Mouse (Mus musculus) spleen, adult 2 months (tissue): ENCODE data around the gene Itsn2. TPM values are rescaled to one million over a fixed set of nuclear protein-coding genes. Genes with fewer than 3 reads are reported as not detected.

Experiments used
- DNase-seq, 2 experiments: peaks; one replicate each; pipeline versions ENCODE4 v3.0.0 to v3.0.0-alpha.2; 2012 to 2021; ENCODE audit warnings: low spot score in 2 of 2, low read depth in 1 of 2
- H3K27ac ChIP-seq: fragments of 200-500 bp; 2 replicates; pipeline ENCODE4 v1.5.1; 2012; ENCODE audit warnings: low read length, inconsistent platforms; ENCODE audit not compliant: insufficient read depth
- H3K27me3 ChIP-seq: fragments of 200-500 bp; 2 replicates; pipeline ENCODE4 v1.6.1; 2012; ENCODE audit warnings: mild to moderate bottlenecking, moderate library complexity, low read length, inconsistent platforms; ENCODE audit not compliant: control insufficient read depth, insufficient read depth
- H3K36me3 ChIP-seq: fragments of 200-500 bp; 2 replicates; pipeline ENCODE4 v1.6.1; 2012; ENCODE audit warnings: mild to moderate bottlenecking, low read length, inconsistent platforms; ENCODE audit not compliant: control insufficient read depth, insufficient read depth
- H3K4me1 ChIP-seq: fragments of 200-500 bp; 2 replicates; pipeline ENCODE4 v1.6.1; 2011; ENCODE audit warnings: inconsistent platforms; ENCODE audit not compliant: control insufficient read depth, insufficient read depth, insufficient read length
- H3K4me3 ChIP-seq: fragments of 200-500 bp; 2 replicates; pipeline ENCODE4 v1.5.1; 2011; ENCODE audit warnings: mild to moderate bottlenecking, inconsistent platforms; ENCODE audit not compliant: insufficient read depth, insufficient read length; ENCODE audit errors: extremely low read depth
- CTCF ChIP-seq: fragments of 200-500 bp; IDR thresholded peaks from 2 replicates; pipeline ENCODE4 v1.5.1; 2011; ENCODE audit warnings: mild to moderate bottlenecking, inconsistent platforms; ENCODE audit not compliant: insufficient read depth, insufficient read length, insufficient replicate concordance; ENCODE audit errors: extremely low read depth
- POLR2A ChIP-seq: fragments of 200-500 bp; IDR thresholded peaks from 2 replicates; pipeline ENCODE4 v1.6.1; 2011; ENCODE audit warnings: low read depth, low read length, inconsistent platforms
- WGBS: fragments of 180-500 bp; shearing (Covaris S2); methylation state at CpG from one replicate; pipeline ENCODE4 v1.1.7; 2018; 5-methylcytosine and 5-hydroxymethylcytosine counted together
- polyA plus RNA-seq: library from polyadenylated mRNA; depleted of rRNA; stranded (reverse); fragments of >200 nt; gene quantifications from 2 replicates; pipeline ENCODE4 v1.2.3, GENCODE M21; 2012

Gene Itsn2
- polyA plus RNA-seq, 1 experiment: 38.9 TPM

GRCm38 (mm10) chr12:4719066-4719761 is 126.8 kb downstream of the Itsn2 start:
- Histone ChIP-seq H3K27ac (no peak overlapping the region), H3K4me1 (no peaks in the 10 kb centered on the region; the same call in 1 of the 2 replicates), H3K4me3 (no peak overlapping the region), H3K27me3 (no peaks in the 10 kb centered on the region), H3K36me3 (0 out of 2 replicates have a peak, but pooled peaks cover 7% of the 10 kb centered on the region)
- DNase-seq: no peak
- no peak for TF ChIP-seq POLR2A
- no peak for TF ChIP-seq CTCF
- WGBS: 63% methylated on average over 13 of the region's 13 CpGs

- H3K27ac ChIP-seq: no peak overlapping the region
- DNase-seq: no peak
These were observed 127.6 kb downstream of the Itsn2 start for GRCm38 (mm10) chr12:4719762-4720754.

GRCm38 (mm10) chr12:4729165-4729564 is 136.7 kb downstream of the Itsn2 start:
- Histone ChIP-seq H3K27ac (no peak overlapping the region), H3K27me3 (no peaks in the 10 kb centered on the region), H3K4me3 (no peak overlapping the region), H3K36me3 (no peaks in the 10 kb centered on the region), H3K4me1 (no peaks in the 10 kb centered on the region)
- WGBS: 92% methylated on average over 3 of the region's 3 CpGs
- no peak for DNase-seq
- no peak for TF ChIP-seq CTCF

More at GRCm38 (mm10) chr12:4719762-4720754, 127.6 kb downstream of the Itsn2 start:
- WGBS: 84% methylated on average over 17 of the region's 17 CpGs
- no peaks in the 10 kb centered on the region; the same call in 1 of the 2 replicates for H3K4me1 ChIP-seq
- TF ChIP-seq CTCF (no peak), POLR2A (no peak)
- no peaks in the 10 kb centered on the region for H3K27me3 ChIP-seq
- H3K36me3 ChIP-seq: 0 out of 2 replicates have a peak, but pooled peaks cover 1% of the 10 kb centered on the region
- no peak overlapping the region for H3K4me3 ChIP-seq

GRCm38 (mm10) chr12:4731629-4732028 is 139.2 kb downstream of the Itsn2 start:
- no peak overlapping the region for H3K4me3 ChIP-seq
- H3K27me3 ChIP-seq: no peaks in the 10 kb centered on the region
- no peak for DNase-seq
- TF ChIP-seq POLR2A (no peak), CTCF (no peak)
- H3K27ac ChIP-seq: no peak overlapping the region
- 82% methylated on average over 4 of the region's 4 CpGs for WGBS
- no peaks in the 10 kb centered on the region for H3K36me3 ChIP-seq
- no peaks in the 10 kb centered on the region for H3K4me1 ChIP-seq

GRCm38 (mm10) chr12:4732332-4732731 is 139.9 kb downstream of the Itsn2 start:
- 62% methylated on average over 4 of the region's 4 CpGs for WGBS
- no peak for TF ChIP-seq POLR2A
- TF ChIP-seq CTCF: no peak
- Histone ChIP-seq H3K4me3 (no peak overlapping the region), H3K36me3 (no peaks in the 10 kb centered on the region), H3K27ac (no peak overlapping the region), H3K27me3 (no peaks in the 10 kb centered on the region), H3K4me1 (no peaks in the 10 kb centered on the region)
- DNase-seq: no peak

- H3K27ac ChIP-seq: no peak within 1 kb of the TSS
- H3K4me3 ChIP-seq: no peak within 1 kb of the TSS
- DNase-seq: no peak
- TF ChIP-seq POLR2A (no peak), CTCF (no peak)
- WGBS: 92% methylated on average over 18 of the region's 18 CpGs
- H3K36me3 ChIP-seq: no peaks in the 10 kb centered on the region
- H3K27me3 ChIP-seq: no peaks in the 10 kb centered on the region
- no peaks in the 10 kb centered on the region for H3K4me1 ChIP-seq
These were observed 145.7 kb downstream of the Itsn2 start, which contains the start of gene Fam228a for GRCm38 (mm10) chr12:4738031-4738576. Gene Fam228a, minus strand, starts transcription at chr12:4738430.
